Mouse (Mus musculus) embryonic fibroblast, embryonic 13.5 days (primary cell): ENCODE data around the gene Armc3.

Source experiments
- CTCF ChIP-seq: IDR thresholded peaks from 2 replicates; pipeline ENCODE4 v1.5.1; 2011; ENCODE audit warnings: mild to moderate bottlenecking, control low read depth, low read length, moderate library complexity, borderline replicate concordance; ENCODE audit not compliant: insufficient read depth
- POLR2A ChIP-seq: IDR thresholded peaks from 2 replicates; pipeline ENCODE4 v1.6.1; 2011; ENCODE audit warnings: low read depth, mild to moderate bottlenecking, control low read depth, low read length, moderate library complexity

DNA sequence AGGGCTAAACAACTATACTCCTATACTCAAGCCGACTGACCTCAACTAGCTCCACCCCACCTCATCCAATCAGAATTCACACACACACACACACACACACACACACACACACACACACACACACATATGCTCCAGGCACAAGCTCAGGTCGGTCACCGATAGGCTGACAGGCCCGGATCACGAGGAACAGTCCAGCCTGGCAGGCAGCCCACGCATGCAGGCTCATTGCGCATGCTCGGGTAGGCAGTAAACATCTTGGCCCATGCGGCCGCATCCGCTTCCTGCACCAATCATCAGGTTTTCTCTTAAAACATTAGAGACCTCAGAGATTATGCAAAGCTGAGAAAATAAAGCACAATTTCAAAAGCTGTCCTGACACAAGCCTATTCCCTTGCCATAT lies 50.5 kb downstream of the Armc3 start:
- no peak for TF ChIP-seq POLR2A
- TF ChIP-seq CTCF = no peak
